Mouse (Mus musculus): ENCODE results near the gene Olfr667. TPM values are rescaled to one million over a fixed set of nuclear protein-coding genes. Genes with fewer than 3 reads are reported as not detected.
"Not testable (repeated sequence)": the region's sequence is repeated elsewhere in the genome, so short reads cannot be mapped to it uniquely, and the experiment has no call there.

Gene Olfr667
- polyA plus RNA-seq (2012; rRNA removed) = not detected in 2 replicates

DNA sequence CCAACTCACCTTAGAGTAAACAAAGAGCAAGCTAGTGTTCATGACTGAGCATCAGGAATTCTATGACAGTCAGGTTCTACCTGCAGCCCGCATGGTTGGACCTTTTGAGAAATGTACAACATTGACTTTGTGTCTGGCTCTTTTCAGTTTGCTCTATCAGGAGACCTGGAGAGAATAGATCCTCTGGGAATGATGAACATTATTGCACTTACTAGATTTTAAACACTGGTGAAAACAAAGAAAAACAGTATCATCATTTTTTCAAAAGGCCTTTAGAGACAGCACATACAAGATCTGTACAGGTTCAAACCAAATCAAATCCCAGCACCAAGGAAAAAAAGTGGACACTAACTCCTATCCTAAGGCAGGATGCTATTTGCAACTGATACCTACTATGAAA, at the start of gene Olfr667:
Gene Olfr667 (minus strand): TSS at position 101 of the 400 bp plus-strand sequence.
- no peak for DNase-seq (ENCODE audit: low read depth)

DNA sequence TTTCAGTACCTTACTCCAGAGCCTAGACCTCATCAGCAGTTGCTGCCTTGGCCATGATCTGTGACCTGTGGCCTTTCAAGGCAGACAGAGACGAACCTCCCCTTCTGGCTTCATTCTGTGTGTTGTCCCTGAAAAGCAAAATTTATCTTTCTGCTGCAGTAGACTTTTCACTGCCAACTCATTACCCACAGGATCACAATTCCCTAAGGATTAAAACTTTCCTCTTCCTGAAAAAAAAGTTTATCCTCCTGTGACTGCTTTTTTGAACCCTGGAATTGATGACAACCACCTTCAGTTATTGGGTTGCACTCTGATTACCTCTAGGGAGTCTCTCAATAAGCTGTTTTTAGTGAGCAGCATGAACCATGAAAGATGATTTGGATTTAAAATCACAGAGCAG, 41.2 kb upstream of the Olfr667 start, which contains the start of gene Olfr670:
Gene Olfr670 (minus strand): TSS at position 101 of the 400 bp plus-strand sequence.
- DNase-seq (ENCODE audit: low read depth) = no peak

DNA sequence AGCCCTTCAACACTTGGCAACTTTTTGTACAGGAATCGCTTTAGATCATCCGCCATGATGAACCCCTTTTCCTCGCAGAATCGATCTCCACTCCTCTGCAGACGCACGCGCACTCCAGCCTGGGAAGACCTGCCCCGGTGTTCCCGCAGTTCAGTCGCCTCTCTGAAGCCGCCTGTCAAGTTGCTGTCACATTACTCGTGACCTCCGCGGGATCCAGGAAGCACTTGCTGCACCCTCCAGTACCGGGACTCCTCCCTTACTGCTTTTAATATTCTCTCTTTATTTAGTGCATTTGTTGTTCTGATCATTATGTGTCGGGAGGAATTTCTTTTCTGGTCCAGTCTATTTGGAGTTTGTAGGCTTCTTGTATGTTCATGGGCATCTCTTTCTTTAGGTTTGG, 29.0 kb upstream of the Olfr667 start:
- DNase-seq (ENCODE audit: low read depth) = not testable (repeated sequence)

DNA sequence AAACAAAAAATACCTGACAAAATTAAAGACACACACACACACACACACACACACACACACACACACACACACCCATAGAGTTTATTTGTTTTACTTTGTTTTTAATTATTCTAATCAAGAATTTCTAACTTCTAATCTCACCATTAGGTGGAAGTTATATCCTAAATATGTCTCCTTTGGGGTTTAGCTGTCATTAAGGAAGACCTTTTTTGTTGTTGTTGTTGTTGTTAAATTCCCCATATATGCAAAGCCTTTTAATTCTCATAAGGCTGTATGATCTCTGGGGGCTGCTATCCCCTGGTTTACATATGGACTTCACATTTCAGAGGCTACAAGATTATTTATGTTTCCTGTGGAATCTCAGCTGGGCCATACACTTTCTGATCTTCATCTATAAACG, 12.7 kb upstream of the Olfr667 start, which contains the start of gene Olfr669:
Gene Olfr669 (plus strand): TSS at position 301 of the 400 bp plus-strand sequence.
- DNase-seq (ENCODE audit: low read depth) = no peak

DNA sequence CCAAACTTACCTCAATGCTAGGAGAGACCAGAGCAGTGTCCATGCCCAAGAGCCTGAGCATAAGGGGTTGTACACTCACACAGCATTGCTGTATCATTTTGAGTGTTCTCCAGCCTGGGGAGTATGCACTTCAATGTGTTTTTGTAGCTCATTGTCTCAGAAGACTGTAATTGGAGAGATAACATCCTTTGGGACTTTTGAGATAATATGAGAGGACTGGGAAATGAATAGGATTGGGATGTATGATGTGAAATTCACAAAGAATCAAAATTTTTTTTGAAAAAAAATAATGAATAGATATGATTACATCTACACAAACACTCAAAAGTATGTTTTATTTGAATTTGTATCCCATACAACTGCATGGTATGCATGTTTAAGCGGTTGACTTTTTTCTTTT, 6.7 kb upstream of the Olfr667 start, which contains the start of gene Olfr668:
Gene Olfr668 (minus strand): TSS at position 101 of the 400 bp plus-strand sequence.
- DNase-seq (ENCODE audit: low read depth) = no peak

DNA sequence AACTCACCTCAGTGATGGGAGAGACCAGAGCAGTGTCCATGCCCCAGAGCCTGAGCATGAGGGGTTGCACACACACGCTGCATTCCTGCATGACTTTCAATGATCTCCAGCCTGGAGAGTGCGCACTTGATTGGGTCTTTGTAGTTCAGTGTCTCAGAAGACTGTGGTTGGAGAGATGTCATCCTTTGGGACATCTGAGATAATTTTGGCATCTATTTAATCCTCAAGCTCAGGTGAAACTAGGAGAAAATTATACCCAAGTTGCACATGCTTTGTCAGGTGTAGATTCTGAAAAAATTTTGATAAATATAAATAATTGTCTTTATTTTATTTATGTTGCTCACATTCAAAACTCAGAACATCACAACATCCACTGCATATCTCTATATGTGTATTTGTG, 25.4 kb downstream of the Olfr667 start, which contains the start of gene Olfr666:
Gene Olfr666 (minus strand): TSS at position 101 of the 400 bp plus-strand sequence.
- DNase-seq (ENCODE audit: low read depth) = no peak

DNA sequence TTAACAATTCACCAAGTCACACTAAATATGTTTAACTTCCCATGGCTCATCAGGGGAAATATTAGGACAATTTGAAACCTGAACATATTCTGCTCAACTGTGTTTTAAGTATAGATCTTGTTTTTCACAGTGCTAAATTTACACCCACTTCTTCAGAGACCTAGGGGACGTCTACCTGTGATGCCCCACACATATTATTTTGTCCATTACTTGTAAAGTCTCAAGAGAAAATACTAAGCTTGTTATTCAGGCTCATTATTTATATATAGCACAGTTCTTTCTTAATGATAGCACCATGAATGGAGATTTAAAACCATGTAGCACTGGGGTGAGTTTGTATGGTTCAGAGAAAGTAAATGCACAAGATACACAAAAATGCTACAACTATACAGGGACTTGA, 43.6 kb downstream of the Olfr667 start, which contains the start of gene Olfr665:
Gene Olfr665 (plus strand): TSS at position 301 of the 400 bp plus-strand sequence.
- no peak for DNase-seq (ENCODE audit: low read depth)

Other genes with a start within 250 kb of the Olfr667 start
- gene Olfr661, start 235.0 kb downstream of the Olfr667 start, polyA plus RNA-seq (2012; rRNA removed) = not detected in 2 replicates
- gene Usp17le, start 144.0 kb downstream of the Olfr667 start, polyA plus RNA-seq (2012; rRNA removed) = not detected in 2 replicates
- gene Usp17lb, start 78.9 kb downstream of the Olfr667 start, polyA plus RNA-seq (2012; rRNA removed) = 0.07 TPM in 1 of 2 replicates, not detected in the other
- not detected in 2 replicates for gene Usp17la, start 64.5 kb downstream of the Olfr667 start, polyA plus RNA-seq (2012; rRNA removed)
- gene Olfr665, start 43.5 kb downstream of the Olfr667 start, polyA plus RNA-seq (2012; rRNA removed) = not detected in 2 replicates
- 1.1 TPM in 1 of 2 replicates, not detected in the other for gene Olfr666, start 25.5 kb downstream of the Olfr667 start, polyA plus RNA-seq (2012; rRNA removed)
- gene Olfr668, start 6.6 kb upstream of the Olfr667 start, polyA plus RNA-seq (2012; rRNA removed) = not detected in 2 replicates
- gene Olfr669, start 12.8 kb upstream of the Olfr667 start, polyA plus RNA-seq (2012; rRNA removed) = 0.13 TPM in 1 of 2 replicates, not detected in the other
- gene Olfr670, start 41.1 kb upstream of the Olfr667 start, polyA plus RNA-seq (2012; rRNA removed) = not detected in 2 replicates
- gene Olfr671, start 57.6 kb upstream of the Olfr667 start, polyA plus RNA-seq (2012; rRNA removed) = not detected in 2 replicates
- gene Olfr672, start 80.5 kb upstream of the Olfr667 start, polyA plus RNA-seq (2012; rRNA removed) = not detected in 2 replicates
- gene Olfr675, start 107.0 kb upstream of the Olfr667 start, polyA plus RNA-seq (2012; rRNA removed) = not detected in 2 replicates
- not detected in 2 replicates for gene Olfr676, start 111.2 kb upstream of the Olfr667 start, polyA plus RNA-seq (2012; rRNA removed)
- not detected in 2 replicates for gene Olfr677, start 129.9 kb upstream of the Olfr667 start, polyA plus RNA-seq (2012; rRNA removed)
- gene Olfr678, start 143.0 kb upstream of the Olfr667 start, polyA plus RNA-seq (2012; rRNA removed) = not detected in 2 replicates
- gene Olfr679, start 159.7 kb upstream of the Olfr667 start, polyA plus RNA-seq (2012; rRNA removed) = not detected in 2 replicates
- not detected in 2 replicates for gene Olfr680-ps1, start 171.3 kb upstream of the Olfr667 start, polyA plus RNA-seq (2012; rRNA removed)
- gene Olfr681, start 195.4 kb upstream of the Olfr667 start, polyA plus RNA-seq (2012; rRNA removed) = not detected in 2 replicates
- not detected in 2 replicates for gene Olfr683, start 225.5 kb upstream of the Olfr667 start, polyA plus RNA-seq (2012; rRNA removed)
- not detected in 2 replicates for gene Olfr684, start 242.2 kb upstream of the Olfr667 start, polyA plus RNA-seq (2012; rRNA removed)